Comparison of ENCODE assay signal across 8 mouse cellular contexts in genomic region chr8:72583056-72583771, GRCm38 (mm10). TPM values are rescaled to one million over a fixed set of nuclear protein-coding genes. Genes with fewer than 3 reads are reported as not detected.
A peak's percentile ranks its signal among the peaks of the same experiment; 100 is the strongest.
DNase-seq lines count a peak whose midpoint lies in the region; ATAC-seq and TF ChIP-seq lines count a peak whose summit lies in the region.

No protein-coding gene starts in this region.

- H3K27ac ChIP-seq in heart, embryonic 11.5 days (ENCODE audit: low read depth, low read length) = no peak overlapping the region
- no peak overlapping the region for H3K27ac ChIP-seq in intestine, postnatal 0 days (ENCODE audit: low read depth, low read length)

- no peak for TF ChIP-seq CTCF in intestine, postnatal 0 days (IDR thresholded peaks at IDR 0.05; ENCODE audit: low read depth)

- no peaks in the 10 kb centered on the region for H3K9me3 ChIP-seq in heart, embryonic 11.5 days (replicated peaks; ENCODE audit: control insufficient read depth, low read length)
- H3K9me3 ChIP-seq in intestine, postnatal 0 days (ENCODE audit: control insufficient read depth) = no peaks in the 10 kb centered on the region

- whole genome bisulfite sequencing in heart, embryonic 11.5 days (ENCODE audit: insufficient replicate concordance) = 69% methylated on average over 7 of the region's 7 CpGs
- 77% methylated on average over 7 of the region's 7 CpGs for WGBS in intestine, postnatal 0 days

- H3K27me3 ChIP-seq in heart, embryonic 11.5 days (ENCODE audit: control insufficient read depth, insufficient read depth, low read length) = no peaks in the 10 kb centered on the region
- H3K27me3 ChIP-seq in intestine, postnatal 0 days (replicated peaks; ENCODE audit: control insufficient read depth, insufficient read depth, low read length) = no peaks in the 10 kb centered on the region

- peaks cover 8% of the 10 kb centered on the region; the same call in 1 of the 2 replicates for H3K4me1 ChIP-seq in heart, embryonic 11.5 days (ENCODE audit: control insufficient read depth, insufficient read depth, low read length)
- H3K4me1 ChIP-seq in intestine, postnatal 0 days (replicated peaks; ENCODE audit: control insufficient read depth, insufficient read depth, low read length) = no peaks in the 10 kb centered on the region

- ATAC-seq in heart, embryonic 11.5 days (replicated peaks; ENCODE audit: insufficient number of reproducible peaks, low FRiP score, low TSS enrichment) = no peak
- peak; percentile 93 for ATAC-seq in neutrophil, adult 5-6 weeks (ENCODE audit: extremely low read depth, insufficient number of reproducible peaks, low FRiP score, poor library complexity, severe bottlenecking)
- ATAC-seq in intestine, postnatal 0 days = no peak
- no peak for ATAC-seq in erythroblast, adult 5-6 weeks (replicated peaks; ENCODE audit: low FRiP score, poor library complexity, severe bottlenecking)

- H3K4me3 ChIP-seq in heart, embryonic 11.5 days (ENCODE audit: low read depth, low read length) = no peak overlapping the region
- H3K4me3 ChIP-seq in intestine, postnatal 0 days (ENCODE audit: low read depth, low read length) = no peak overlapping the region

- peak; percentile 55 for DNase-seq in heart, adult 8-10 months (ENCODE audit: low spot score)
- DNase-seq in 3T3-L1 (ENCODE audit: low read depth, low spot score) = peak; percentile 97
- DNase-seq in adrenal gland, postnatal 36 days = peak; percentile 66 to 74
- peak; percentile 44 for DNase-seq in kidney, postnatal 14 days

- H3K4me2 ChIP-seq in heart, embryonic 11.5 days = no peak overlapping the region
- no peak overlapping the region for H3K4me2 ChIP-seq in intestine, postnatal 0 days (replicated peaks; ENCODE audit: low read depth)

- H3K36me3 ChIP-seq in heart, embryonic 11.5 days (ENCODE audit: control insufficient read depth, insufficient read depth, low read length) = no peaks in the 10 kb centered on the region; the same call in 1 of the 2 replicates
- H3K36me3 ChIP-seq in intestine, postnatal 0 days (ENCODE audit: control insufficient read depth, insufficient read depth) = no peaks in the 10 kb centered on the region

- no peak overlapping the region for H3K9ac ChIP-seq in heart, embryonic 11.5 days (ENCODE audit: low read depth, low read length)
- no peak overlapping the region for H3K9ac ChIP-seq in intestine, postnatal 0 days (ENCODE audit: low read depth, low read length)

RNA-seq across cellular contexts. Expression of gene Tmem38a, which starts 11.4 kb away (rescaled TPM):
- 100 to 1,000 TPM; 501 to 520 (median 513) TPM for total RNA-seq in heart, adult 8-10 months (2022)
- 55.4 and 64.6 TPM in 2 replicates for polyA plus RNA-seq in heart, embryonic 11.5 days (2014; fragmentation: Nextera tagmentation; extraction: Ambion mirVana)
- total RNA-seq in adrenal gland, postnatal 36 days (2021) = 1 to 10 TPM; 5.8 to 9.1 TPM
- 20.3 and 23.6 TPM in 2 replicates for total RNA-seq in neutrophil, adult 5-6 weeks (2017)
- polyA plus RNA-seq in intestine, postnatal 0 days (2015; fragmentation: Nextera tagmentation; extraction: Ambion mirVana) = 6.0 and 7.0 TPM in 2 replicates
- total RNA-seq in erythroblast, adult 5-6 weeks (2015; ENCODE audit: low replicate concordance) = 1.7 and 2.1 TPM in 2 replicates
- 2.2 TPM in 1 of 2 replicates, not detected in the other for total RNA-seq in erythroblast, adult 5-6 weeks (2017; ENCODE audit: low replicate concordance)

RNA-seq across cellular contexts. Expression of gene Smim7, which starts 12.3 kb away (rescaled TPM):
- 100 to 1,000 TPM; 117 to 141 (median 135) TPM for total RNA-seq in heart, adult 8-10 months (2022)
- 101 and 114 TPM in 2 replicates for polyA plus RNA-seq in heart, embryonic 11.5 days (2014; fragmentation: Nextera tagmentation; extraction: Ambion mirVana)
- total RNA-seq in adrenal gland, postnatal 36 days (2021) = 100 to 1,000 TPM; 119 to 136 TPM
- total RNA-seq in neutrophil, adult 5-6 weeks (2017) = 36.3 and 46.4 TPM in 2 replicates
- polyA plus RNA-seq in intestine, postnatal 0 days (2015; fragmentation: Nextera tagmentation; extraction: Ambion mirVana) = 106 and 112 TPM in 2 replicates
- 15.9 and 46.7 TPM in 2 replicates for total RNA-seq in erythroblast, adult 5-6 weeks (2015; ENCODE audit: low replicate concordance)
- total RNA-seq in erythroblast, adult 5-6 weeks (2017; ENCODE audit: low replicate concordance) = 21.3 and 22.9 TPM in 2 replicates

RNA-seq across cellular contexts. Expression of gene Med26, which starts 35.1 kb away (rescaled TPM):
- 1 to 10 TPM; 6.3 to 8.5 (median 7.6) TPM for total RNA-seq in heart, adult 8-10 months (2022)
- 8.5 and 9.0 TPM in 2 replicates for polyA plus RNA-seq in heart, embryonic 11.5 days (2014; fragmentation: Nextera tagmentation; extraction: Ambion mirVana)
- total RNA-seq in adrenal gland, postnatal 36 days (2021) = 10 to 100 TPM in 1 of 2 experiments, 1 to 10 TPM in 1; 9.7 to 11.3 TPM
- total RNA-seq in neutrophil, adult 5-6 weeks (2017) = 9.1 and 10.1 TPM in 2 replicates
- 6.4 and 7.8 TPM in 2 replicates for polyA plus RNA-seq in intestine, postnatal 0 days (2015; fragmentation: Nextera tagmentation; extraction: Ambion mirVana)
- total RNA-seq in erythroblast, adult 5-6 weeks (2015; ENCODE audit: low replicate concordance) = 4.2 and 4.8 TPM in 2 replicates
- 3.2 and 3.8 TPM in 2 replicates for total RNA-seq in erythroblast, adult 5-6 weeks (2017; ENCODE audit: low replicate concordance)

Comparison
In these comparisons a context has a peak if more than half of its experiments do, and no peak if none do; other contexts are left out.
1. DNase-seq: peak in every context shown above with its lines; median percentile 97 in 3T3-L1; 70 in adrenal gland, postnatal 36 days; 55 in heart, adult 8-10 months; 44 in kidney, postnatal 14 days.
2. RNA of gene Tmem38a, which starts 11.4 kb away (total RNA-seq): 501 to 520 TPM in heart, adult 8-10 months; 20.3 to 23.6 TPM in neutrophil, adult 5-6 weeks, 5.8 to 9.1 TPM in adrenal gland, postnatal 36 days and 1.7 to 2.2 TPM in erythroblast, adult 5-6 weeks; every median in the first group is over 10 times any median in the second.